Mouse (Mus musculus): ENCODE measurements around the gene Otud7a. TPM values are rescaled to one million over a fixed set of nuclear protein-coding genes. Genes with fewer than 3 reads are reported as not detected.

Gene Otud7a
- polyA plus RNA-seq, 1 experiment from 2014 or later = 0.24 TPM

GRCm38 (mm10) chr7:63508079-63508478 is 63.5 kb downstream of the Otud7a start:
- Histone ChIP-seq H3K4me2 (no peak overlapping the region), H3K9ac (no peak overlapping the region), H3K27ac (replicated peaks) (no peak overlapping the region), H3K4me1 (no peaks in the 10 kb centered on the region), H3K9me3 (no peaks in the 10 kb centered on the region), H3K4me3 (no peak overlapping the region), H3K36me3 (no peaks in the 10 kb centered on the region), H3K27me3 (replicated peaks) (no peaks in the 10 kb centered on the region)
- WGBS = 90% methylated on average over 2 of the region's 2 CpGs
- ATAC-seq (ENCODE audit: extremely low read depth, insufficient number of reproducible peaks, low FRiP score, low TSS enrichment) = no peak

- 52% methylated on average over 1 of the region's 1 CpGs for WGBS
- H3K4me1 ChIP-seq = no peaks in the 10 kb centered on the region
- no peaks in the 10 kb centered on the region for H3K9me3 ChIP-seq
- no peak overlapping the region for H3K4me2 ChIP-seq
- no peak overlapping the region for H3K27ac ChIP-seq (replicated peaks)
- H3K4me3 ChIP-seq = no peak overlapping the region
- no peaks in the 10 kb centered on the region for H3K36me3 ChIP-seq
- ATAC-seq (ENCODE audit: extremely low read depth, insufficient number of reproducible peaks, low FRiP score, low TSS enrichment) = no peak
- H3K9ac ChIP-seq = no peak overlapping the region
- H3K27me3 ChIP-seq (replicated peaks) = no peaks in the 10 kb centered on the region
These were observed 65.3 kb downstream of the Otud7a start for GRCm38 (mm10) chr7:63509825-63510224.

- no peak overlapping the region for H3K4me2 ChIP-seq
- H3K9me3 ChIP-seq = no peaks in the 10 kb centered on the region
- H3K4me3 ChIP-seq = no peak overlapping the region
- no peak for ATAC-seq (ENCODE audit: extremely low read depth, insufficient number of reproducible peaks, low FRiP score, low TSS enrichment)
- no peaks in the 10 kb centered on the region for H3K4me1 ChIP-seq
- H3K9ac ChIP-seq = no peak overlapping the region
- no peaks in the 10 kb centered on the region for H3K36me3 ChIP-seq
- no peaks in the 10 kb centered on the region for H3K27me3 ChIP-seq (replicated peaks)
- no peak overlapping the region for H3K27ac ChIP-seq (replicated peaks)
These were observed 66.9 kb downstream of the Otud7a start for GRCm38 (mm10) chr7:63511458-63511857.

- WGBS = 54% methylated on average over 2 of the region's 2 CpGs
- ATAC-seq (ENCODE audit: extremely low read depth, insufficient number of reproducible peaks, low FRiP score, low TSS enrichment) = no peak
These were observed 68.0 kb downstream of the Otud7a start for GRCm38 (mm10) chr7:63512561-63512960.

GRCm38 (mm10) chr7:63516141-63516895 is 71.8 kb downstream of the Otud7a start:
- H3K36me3 ChIP-seq = no peaks in the 10 kb centered on the region
- WGBS = 77% methylated on average over 5 of the region's 5 CpGs
- no peak overlapping the region for H3K4me3 ChIP-seq
- no peak for ATAC-seq (ENCODE audit: extremely low read depth, insufficient number of reproducible peaks, low FRiP score, low TSS enrichment)
- H3K4me2 ChIP-seq = no peak overlapping the region
- H3K4me1 ChIP-seq = no peaks in the 10 kb centered on the region
- no peak overlapping the region for H3K9ac ChIP-seq
- no peaks in the 10 kb centered on the region for H3K9me3 ChIP-seq
- no peak overlapping the region for H3K27ac ChIP-seq (replicated peaks)
- H3K27me3 ChIP-seq (replicated peaks) = no peaks in the 10 kb centered on the region

More at GRCm38 (mm10) chr7:63512561-63512960, 68.0 kb downstream of the Otud7a start:
- Histone ChIP-seq H3K27ac (replicated peaks) (no peak overlapping the region), H3K4me1 (no peaks in the 10 kb centered on the region), H3K9me3 (no peaks in the 10 kb centered on the region), H3K9ac (no peak overlapping the region), H3K27me3 (replicated peaks) (no peaks in the 10 kb centered on the region), H3K4me2 (no peak overlapping the region), H3K4me3 (no peak overlapping the region), H3K36me3 (no peaks in the 10 kb centered on the region)

- Histone ChIP-seq H3K9ac (no peak overlapping the region), H3K4me3 (no peak overlapping the region), H3K36me3 (no peaks in the 10 kb centered on the region), H3K27ac (replicated peaks) (no peak overlapping the region), H3K4me1 (no peaks in the 10 kb centered on the region), H3K27me3 (replicated peaks) (no peaks in the 10 kb centered on the region), H3K9me3 (no peaks in the 10 kb centered on the region), H3K4me2 (no peak overlapping the region)
- WGBS = 62% methylated on average over 1 of the region's 1 CpGs
- ATAC-seq (ENCODE audit: extremely low read depth, insufficient number of reproducible peaks, low FRiP score, low TSS enrichment) = no peak
These were observed 75.7 kb downstream of the Otud7a start for GRCm38 (mm10) chr7:63520299-63520698.

GRCm38 (mm10) chr7:63522403-63522802 is 77.9 kb downstream of the Otud7a start:
- Histone ChIP-seq H3K4me1 (no peaks in the 10 kb centered on the region), H3K9me3 (no peaks in the 10 kb centered on the region), H3K9ac (no peak overlapping the region), H3K4me3 (no peak overlapping the region), H3K27ac (replicated peaks) (no peak overlapping the region), H3K4me2 (no peak overlapping the region), H3K36me3 (no peaks in the 10 kb centered on the region), H3K27me3 (replicated peaks) (no peaks in the 10 kb centered on the region)
- 52% methylated on average over 3 of the region's 3 CpGs for WGBS
- no peak for ATAC-seq (ENCODE audit: extremely low read depth, insufficient number of reproducible peaks, low FRiP score, low TSS enrichment)

- Histone ChIP-seq H3K36me3 (no peaks in the 10 kb centered on the region), H3K4me2 (no peak overlapping the region), H3K9me3 (no peaks in the 10 kb centered on the region), H3K9ac (no peak overlapping the region), H3K27me3 (replicated peaks) (no peaks in the 10 kb centered on the region), H3K4me3 (no peak overlapping the region), H3K4me1 (no peaks in the 10 kb centered on the region), H3K27ac (replicated peaks) (no peak overlapping the region)
- WGBS = 71% methylated on average over 3 of the region's 3 CpGs
- ATAC-seq (ENCODE audit: extremely low read depth, insufficient number of reproducible peaks, low FRiP score, low TSS enrichment) = no peak
These were observed 78.5 kb downstream of the Otud7a start for GRCm38 (mm10) chr7:63523051-63523450.

GRCm38 (mm10) chr7:63540293-63540692 is 95.7 kb downstream of the Otud7a start:
- H3K36me3 ChIP-seq = no peaks in the 10 kb centered on the region
- no peak overlapping the region for H3K4me3 ChIP-seq
- 85% methylated on average over 4 of the region's 4 CpGs for WGBS

GRCm38 (mm10) chr7:63554457-63554856 is 109.9 kb downstream of the Otud7a start:
- no peak overlapping the region for H3K4me2 ChIP-seq
- ATAC-seq (ENCODE audit: extremely low read depth, insufficient number of reproducible peaks, low FRiP score, low TSS enrichment) = no peak
- H3K36me3 ChIP-seq = no peaks in the 10 kb centered on the region
- H3K4me1 ChIP-seq = no peaks in the 10 kb centered on the region
- no peaks in the 10 kb centered on the region; the same call in 1 of the 2 replicates for H3K27me3 ChIP-seq (replicated peaks)
- H3K4me3 ChIP-seq = no peak overlapping the region
- 68% methylated on average over 1 of the region's 1 CpGs for WGBS
- no peaks in the 10 kb centered on the region for H3K9me3 ChIP-seq
- H3K9ac ChIP-seq = no peak overlapping the region
- H3K27ac ChIP-seq (replicated peaks) = no peak overlapping the region

More at GRCm38 (mm10) chr7:63540293-63540692, 95.7 kb downstream of the Otud7a start:
- Histone ChIP-seq H3K9me3 (no peaks in the 10 kb centered on the region), H3K4me1 (no peaks in the 10 kb centered on the region), H3K27ac (replicated peaks) (no peak overlapping the region), H3K9ac (no peak overlapping the region), H3K27me3 (replicated peaks) (no peaks in the 10 kb centered on the region), H3K4me2 (no peak overlapping the region)
- ATAC-seq (ENCODE audit: extremely low read depth, insufficient number of reproducible peaks, low FRiP score, low TSS enrichment) = no peak

GRCm38 (mm10) chr7:63556324-63556723 is 111.8 kb downstream of the Otud7a start:
- no peaks in the 10 kb centered on the region for H3K36me3 ChIP-seq
- no peaks in the 10 kb centered on the region for H3K4me1 ChIP-seq
- no peaks in the 10 kb centered on the region; the same call in 1 of the 2 replicates for H3K27me3 ChIP-seq (replicated peaks)
- H3K4me3 ChIP-seq = no peak overlapping the region
- no peak for ATAC-seq (ENCODE audit: extremely low read depth, insufficient number of reproducible peaks, low FRiP score, low TSS enrichment)
- no peak overlapping the region for H3K27ac ChIP-seq (replicated peaks)
- no peak overlapping the region for H3K4me2 ChIP-seq
- WGBS = 54% methylated on average over 5 of the region's 5 CpGs
- H3K9ac ChIP-seq = no peak overlapping the region
- H3K9me3 ChIP-seq = no peaks in the 10 kb centered on the region

- Histone ChIP-seq H3K27me3 (replicated peaks) (no peaks in the 10 kb centered on the region; the same call in 1 of the 2 replicates), H3K4me3 (no peak overlapping the region), H3K9me3 (no peaks in the 10 kb centered on the region), H3K36me3 (no peaks in the 10 kb centered on the region), H3K4me2 (no peak overlapping the region), H3K9ac (no peak overlapping the region), H3K4me1 (no peaks in the 10 kb centered on the region), H3K27ac (replicated peaks) (no peak overlapping the region)
- ATAC-seq (ENCODE audit: extremely low read depth, insufficient number of reproducible peaks, low FRiP score, low TSS enrichment) = no peak
- WGBS = 62% methylated on average over 3 of the region's 3 CpGs
These were observed 114.4 kb downstream of the Otud7a start for GRCm38 (mm10) chr7:63558918-63559317.
